Mouse (Mus musculus): ENCODE data around the gene Dcps. TPM values are rescaled to one million over a fixed set of nuclear protein-coding genes. Genes with fewer than 3 reads are reported as not detected.

Gene Dcps
- polyA plus RNA-seq (2014; fragmentation: Illumina TruSeq; extraction: RNeasy Lipid Tissue Mini Kit (QIAGEN cat#74804); ENCODE audit: low read depth, low replicate concordance), result 7.1 TPM

GRCm38 (mm10) chr9:35175251-35176123, at the start of gene Dcps:
Dcps (minus strand) TSS chr9:35176061.

GRCm38 (mm10) chr9:35210542-35211474, 34.9 kb upstream of the Dcps start, which contains the start of gene Foxred1:
Foxred1 (minus strand) TSS chr9:35211055.

GRCm38 (mm10) chr9:35199772-35200471, 24.1 kb upstream of the Dcps start, which contains the start of the genes Srpr and Tirap:
Srpr (plus strand) TSS chr9:35200175.
Tirap (minus strand) TSS chr9:35200291.

GRCm38 (mm10) chr9:35119168-35119567, 56.7 kb downstream of the Dcps start, which contains the start of gene St3gal4:
St3gal4 (minus strand) TSS chr9:35119268.

Other genes with a start within 250 kb of the Dcps start
- gene St3gal4, start 56.8 kb downstream of the Dcps start, polyA plus RNA-seq (2014; fragmentation: Illumina TruSeq; extraction: RNeasy Lipid Tissue Mini Kit (QIAGEN cat#74804); ENCODE audit: low read depth, low replicate concordance), result 41.0 TPM
- gene Srpr, start 24.1 kb upstream of the Dcps start, polyA plus RNA-seq (2014; fragmentation: Illumina TruSeq; extraction: RNeasy Lipid Tissue Mini Kit (QIAGEN cat#74804); ENCODE audit: low read depth, low replicate concordance), result 362 TPM
- gene Tirap, start 24.2 kb upstream of the Dcps start, polyA plus RNA-seq (2014; fragmentation: Illumina TruSeq; extraction: RNeasy Lipid Tissue Mini Kit (QIAGEN cat#74804); ENCODE audit: low read depth, low replicate concordance), result 8.7 TPM
- 19.9 TPM for gene Foxred1, start 35.0 kb upstream of the Dcps start, polyA plus RNA-seq (2014; fragmentation: Illumina TruSeq; extraction: RNeasy Lipid Tissue Mini Kit (QIAGEN cat#74804); ENCODE audit: low read depth, low replicate concordance)
- 12.3 TPM for gene Fam118b, start 91.7 kb upstream of the Dcps start, polyA plus RNA-seq (2014; fragmentation: Illumina TruSeq; extraction: RNeasy Lipid Tissue Mini Kit (QIAGEN cat#74804); ENCODE audit: low read depth, low replicate concordance)
- 4.7 TPM for gene Rpusd4, start 91.8 kb upstream of the Dcps start, polyA plus RNA-seq (2014; fragmentation: Illumina TruSeq; extraction: RNeasy Lipid Tissue Mini Kit (QIAGEN cat#74804); ENCODE audit: low read depth, low replicate concordance)
- gene Cdon, start 245.1 kb upstream of the Dcps start, polyA plus RNA-seq (2014; fragmentation: Illumina TruSeq; extraction: RNeasy Lipid Tissue Mini Kit (QIAGEN cat#74804); ENCODE audit: low read depth, low replicate concordance), result 6.2 TPM

Measured in adrenal gland, adult 10 weeks (tissue).